Mouse (Mus musculus) hindbrain, embryonic 14.5 days (tissue): ENCODE results near the gene H2afb3. TPM values are rescaled to one million over a fixed set of nuclear protein-coding genes. Genes with fewer than 3 reads are reported as not detected.

Experiments used
- polyA plus RNA-seq: library from polyadenylated mRNA; unstranded; fragments of >200 nt; fragmentation: Nextera tagmentation; extraction: Ambion mirVana; gene quantifications from 2 replicates; pipeline ENCODE4 v1.2.1, GENCODE M21; 2014

The H2afb3 gene
- polyA plus RNA-seq, 1 experiment from 2014 or later, result not detected

Other genes starting within 250 kb of the H2afb3 start
- gene Pcdh11x, start 22.8 kb downstream of the H2afb3 start, polyA plus RNA-seq, result 41.3 and 47.1 TPM in 2 replicates